Mouse (Mus musculus) CH12.LX (cell line): ENCODE results near the gene Zfp445. TPM values are rescaled to one million over a fixed set of nuclear protein-coding genes. Genes with fewer than 3 reads are reported as not detected.

Experiments used
- DNase-seq: peaks from one replicate; pipeline ENCODE4 v3.0.0-alpha.2; 2013; ENCODE audit errors: extremely low read depth
- H3K27ac ChIP-seq: 2 replicates; pipeline ENCODE4 v1.5.1; 2012; ENCODE audit warnings: low read depth, mild to moderate bottlenecking, control low read depth, moderate library complexity; ENCODE audit not compliant: insufficient read depth
- H3K27me3 ChIP-seq: replicated peaks from 2 replicates; pipeline ENCODE3; 2012; ENCODE audit warnings: inconsistent platforms
- H3K36me3 ChIP-seq, 2 experiments: replicated peaks in 1 of 2; 2 replicates each; pipeline versions ENCODE3 to v1.6.1; 2012; ENCODE audit warnings: inconsistent platforms in 1 of 2, low read length in 1 of 2, mild to moderate bottlenecking in 1 of 2, mixed read lengths in 1 of 2, moderate library complexity in 1 of 2; ENCODE audit not compliant: control insufficient read depth in 1 of 2, insufficient read depth in 1 of 2
- H3K4me1 ChIP-seq, 2 experiments: 2 replicates each; pipeline ENCODE4 v1.6.1; 2012; ENCODE audit warnings: inconsistent platforms in 1 of 2, moderate library complexity in 1 of 2; ENCODE audit not compliant: insufficient read depth in 2 of 2, control insufficient read depth in 1 of 2
- H3K4me2 ChIP-seq: 2 replicates; pipeline ENCODE4 v1.6.1; 2012; ENCODE audit warnings: low read depth, mild to moderate bottlenecking, control low read depth; ENCODE audit not compliant: poor library complexity, insufficient read depth, severe bottlenecking
- H3K4me3 ChIP-seq, 3 experiments: fragments of 150-350 bp in 1 of 3; sonication (generic) in 1 of 3; replicated peaks in 1 of 3; 2 replicates each; pipeline versions ENCODE3 to v1.5.1; 2011 to 2012; ENCODE audit warnings: low read depth in 2 of 3, low read length in 2 of 3, mild to moderate bottlenecking in 2 of 3, moderate library complexity in 2 of 3, control low read depth in 1 of 3, improper control_type of control experiment in 1 of 3, inconsistent platforms in 1 of 3, mixed read lengths in 1 of 3; ENCODE audit not compliant: poor library complexity in 1 of 3
- H3K79me2 ChIP-seq: replicated peaks from 2 replicates; pipeline ENCODE4 v1.6.1; 2012; ENCODE audit warnings: mild to moderate bottlenecking, moderate library complexity; ENCODE audit not compliant: control insufficient read depth, poor library complexity, insufficient read depth, severe bottlenecking; ENCODE audit errors: extremely low read depth
- H3K9ac ChIP-seq: 2 replicates; pipeline ENCODE4 v1.6.1; 2012; ENCODE audit warnings: low read depth, mild to moderate bottlenecking, control low read depth, moderate library complexity; ENCODE audit not compliant: insufficient read depth
- H3K9me3 ChIP-seq: replicated peaks from 2 replicates; pipeline ENCODE3; 2012; ENCODE audit warnings: low read length, inconsistent platforms, mixed read lengths
- CHD1 ChIP-seq: IDR thresholded peaks from 2 replicates; pipeline ENCODE4 v1.6.1; 2012; ENCODE audit warnings: low read depth, low read length, improper control_type of control experiment, inconsistent platforms
- CHD2 ChIP-seq: IDR thresholded peaks from 2 replicates; pipeline ENCODE4 v1.6.1; 2011; ENCODE audit warnings: low read length, improper control_type of control experiment
- E2F4 ChIP-seq: IDR thresholded peaks from 2 replicates; pipeline ENCODE4 v1.6.1; 2011; ENCODE audit warnings: low read depth, low read length, improper control_type of control experiment; ENCODE audit not compliant: insufficient replicate concordance
- EP300 ChIP-seq: IDR thresholded peaks from 2 replicates; pipeline ENCODE4 v1.6.1; 2011; ENCODE audit warnings: low read length, improper control_type of control experiment
- ETS1 ChIP-seq: conservative IDR thresholded peaks from 2 replicates; pipeline ENCODE4 v1.6.1; 2012; ENCODE audit warnings: low read depth, mild to moderate bottlenecking, inconsistent platforms, low read length, improper control_type of control experiment, moderate library complexity
- HCFC1 ChIP-seq: IDR thresholded peaks from 2 replicates; pipeline ENCODE4 v1.6.1; 2012; ENCODE audit warnings: low read depth, mild to moderate bottlenecking, inconsistent platforms, low read length, improper control_type of control experiment
- IRF4 ChIP-seq: IDR thresholded peaks from 2 replicates; pipeline ENCODE4 v1.6.1; 2014; ENCODE audit warnings: low read depth, mild to moderate bottlenecking, inconsistent platforms, low read length, improper control_type of control experiment
- JUN ChIP-seq: IDR thresholded peaks from 2 replicates; pipeline ENCODE4 v1.6.1; 2011; ENCODE audit warnings: low read depth, mild to moderate bottlenecking, low read length, improper control_type of control experiment, moderate library complexity; ENCODE audit not compliant: insufficient read depth
- MAX ChIP-seq: IDR thresholded peaks from 2 replicates; pipeline ENCODE4 v1.6.1; 2011; ENCODE audit warnings: low read length, improper control_type of control experiment
- MAZ ChIP-seq: IDR thresholded peaks from 2 replicates; pipeline ENCODE4 v1.6.1; 2012; ENCODE audit warnings: low read depth, mild to moderate bottlenecking, inconsistent platforms, low read length, improper control_type of control experiment, moderate library complexity
- MXI1 ChIP-seq: IDR thresholded peaks from 2 replicates; pipeline ENCODE4 v1.6.1; 2011; ENCODE audit warnings: mild to moderate bottlenecking, low read depth, low read length, improper control_type of control experiment
- MYC ChIP-seq: IDR thresholded peaks from 2 replicates; pipeline ENCODE4 v1.6.1; 2011; ENCODE audit warnings: low read depth, mild to moderate bottlenecking, improper control_type of control experiment, low read length
- NRF1 ChIP-seq: IDR thresholded peaks from 2 replicates; pipeline ENCODE4 v1.6.1; 2014; ENCODE audit warnings: low read depth, mild to moderate bottlenecking, inconsistent platforms, low read length, improper control_type of control experiment, moderate library complexity
- POLR2A ChIP-seq: IDR thresholded peaks from 2 replicates; pipeline ENCODE4 v1.6.1; 2011; ENCODE audit warnings: low read depth, mild to moderate bottlenecking, improper control_type of control experiment, low read length
- UBTF ChIP-seq: IDR thresholded peaks from 2 replicates; pipeline ENCODE4 v1.6.1; 2012; ENCODE audit warnings: low read depth, mild to moderate bottlenecking, inconsistent platforms, low read length, improper control_type of control experiment, moderate library complexity
- USF1 ChIP-seq: IDR thresholded peaks from 2 replicates; pipeline ENCODE4 v1.6.1; 2014; ENCODE audit warnings: low read depth, mild to moderate bottlenecking, inconsistent platforms, low read length, improper control_type of control experiment
- USF2 ChIP-seq: conservative IDR thresholded peaks from 2 replicates; pipeline ENCODE4 v1.6.1; 2011; ENCODE audit warnings: low read depth, low read length, improper control_type of control experiment
- ZC3H11A ChIP-seq: IDR thresholded peaks from 2 replicates; pipeline ENCODE4 v1.6.1; 2012; ENCODE audit warnings: low read depth, mild to moderate bottlenecking, inconsistent platforms, low read length, improper control_type of control experiment
- ZKSCAN1 ChIP-seq: IDR thresholded peaks from 2 replicates; pipeline ENCODE4 v1.6.1; 2012; ENCODE audit warnings: low read depth, inconsistent platforms, low read length, improper control_type of control experiment, borderline replicate concordance
- ZMIZ1 ChIP-seq: IDR thresholded peaks from 2 replicates; pipeline ENCODE4 v1.6.1; 2012; ENCODE audit warnings: low read depth, mild to moderate bottlenecking, inconsistent platforms, low read length, improper control_type of control experiment
- ZNF384 ChIP-seq: IDR thresholded peaks from 2 replicates; pipeline ENCODE4 v1.6.1; 2012; ENCODE audit warnings: low read depth, low read length, improper control_type of control experiment, inconsistent platforms
- dilution Hi-C: fragments of 300-500 bp; cut with MboI; formaldehyde crosslinking; loops from 2 replicates; pipeline ENCODE4 v1.14.3; 2020; ENCODE audit warnings: low sequenced_read_pairs; ENCODE audit not compliant: extremely low pct_unique_long_range_greater_than_20kb, extremely low pct_ligation_motif_present
- in situ Hi-C: fragments of 300-500 bp; cut with MboI; formaldehyde crosslinking; loops from 3 replicates; pipeline ENCODE4 v1.14.3; 2019; ENCODE audit warnings: low sequenced_read_pairs, low pct_ligation_motif_present, low pct_unique_long_range_greater_than_20kb, mixed read lengths
- polyA plus RNA-seq: library from polyadenylated mRNA; unstranded; fragments of >175 nt; gene quantifications from 2 replicates; pipeline ENCODE4 v1.2.1, GENCODE M21; 2012; ENCODE audit warnings: low read depth; ENCODE audit not compliant: insufficient read length
- total RNA-seq, 2 experiments: library from RNA; depleted of rRNA; stranded (reverse); fragments of 300-350 nt in 1 of 2; fragments of >200 nt in 1 of 2; gene quantifications; 2 replicates each; pipeline ENCODE4 v1.2.3; 2012 to 2014

Gene Zfp445
- total and polyA plus RNA-seq, 3 experiments, result 43.7 to 55.5 (median 53.8) TPM

DNA sequence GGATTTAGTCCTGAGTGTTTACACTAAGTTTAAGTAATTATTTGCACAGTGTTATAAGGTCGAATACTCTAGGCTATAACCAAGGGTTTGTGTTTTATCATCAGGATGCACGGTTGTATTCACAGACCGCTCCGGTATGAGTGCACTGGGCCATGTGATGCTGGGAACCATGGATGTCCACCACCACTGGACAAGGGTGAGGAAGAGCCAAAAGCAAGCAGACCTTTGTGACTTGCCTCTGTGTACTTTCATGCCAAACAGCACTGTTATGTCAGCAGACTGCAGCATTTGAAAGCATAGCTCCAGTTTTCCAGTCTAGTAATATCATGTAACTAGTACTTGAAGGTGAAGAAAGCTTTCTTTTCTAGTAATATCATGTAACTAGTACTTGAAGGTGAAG, 39.1 kb downstream of the Zfp445 start:
- TF ChIP-seq ZKSCAN1 (no peak), MYC (no peak), IRF4 (no peak), NRF1 (no peak), UBTF (no peak), POLR2A (no peak), CHD2 (no peak), ETS1 (no peak), USF1 (no peak), ZNF384 (no peak), EP300 (no peak), ZC3H11A (no peak), E2F4 (no peak), MXI1 (no peak), ZMIZ1 (no peak)
- in situ Hi-C loops, result no loop called here
- no peak overlapping the region for H3K9ac ChIP-seq

DNA sequence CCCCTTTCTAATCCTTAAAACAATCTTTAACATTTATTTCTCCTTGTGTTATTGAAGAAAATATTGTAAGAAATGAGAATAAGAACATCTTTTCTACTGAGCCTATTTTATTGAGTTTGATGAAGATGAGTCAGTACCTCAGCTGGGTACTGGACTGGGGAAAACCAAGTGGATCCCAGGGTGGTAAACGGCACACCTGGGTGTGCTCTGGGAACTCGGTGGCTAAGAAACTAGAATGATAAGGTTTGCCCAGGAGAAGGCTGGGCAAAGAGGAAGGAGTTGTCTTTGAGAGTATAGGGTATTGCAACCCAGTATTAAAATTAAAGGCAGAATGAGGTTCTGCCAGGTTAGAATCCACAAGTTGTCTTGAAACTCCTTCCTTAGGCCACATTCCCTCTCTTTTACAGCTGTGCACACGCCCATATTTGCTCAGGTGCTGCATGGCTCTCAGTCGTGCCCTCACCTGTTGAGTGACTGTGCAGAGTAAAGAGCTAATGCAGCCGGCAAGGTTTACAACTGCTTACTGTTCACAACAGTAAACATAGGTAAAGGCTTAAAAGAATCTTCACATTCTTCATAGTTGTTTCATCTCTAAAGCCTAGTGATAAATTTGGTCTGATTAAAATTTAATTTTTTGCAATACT, 42.3 kb downstream of the Zfp445 start:
- Histone ChIP-seq H3K4me2 (no peak overlapping the region), H3K79me2 (no peaks in the 10 kb centered on the region), H3K27ac (no peak overlapping the region), H3K9me3 (peaks cover 4% of the 10 kb centered on the region), H3K36me3 (peaks cover 36 to 68% of the 10 kb centered on the region in 2 experiments), H3K27me3 (no peaks in the 10 kb centered on the region), H3K9ac (no peak overlapping the region), H3K4me3 (no peak overlapping the region), H3K4me1 (no peaks in the 10 kb centered on the region)
- no peak for DNase-seq
- dilution Hi-C loops, result no loop called here
- in situ Hi-C loops, result no loop called here
- TF ChIP-seq USF2 (no peak), MAX (no peak), ZKSCAN1 (no peak), HCFC1 (no peak), EP300 (no peak), CHD2 (no peak), JUN (no peak), CHD1 (no peak), ZNF384 (no peak), MAZ (no peak), USF1 (no peak)

More for the DNA sequence above, 39.1 kb downstream of the Zfp445 start:
- Histone ChIP-seq H3K4me1 (no peaks in the 10 kb centered on the region), H3K27ac (no peak overlapping the region), H3K9me3 (peaks cover 4% of the 10 kb centered on the region), H3K27me3 (no peaks in the 10 kb centered on the region), H3K79me2 (no peaks in the 10 kb centered on the region), H3K4me2 (no peak overlapping the region), H3K4me3 (no peak overlapping the region), H3K36me3 (peaks cover 36 to 69% of the 10 kb centered on the region in 2 experiments)
- no peak for DNase-seq
- dilution Hi-C loops, result no loop called here
